Mouse (Mus musculus) subcutaneous adipose tissue, adult 2 months (tissue): Measurements from ENCODE around the gene Tmem33. TPM values are rescaled to one million over a fixed set of nuclear protein-coding genes. Genes with fewer than 3 reads are reported as not detected.

Experiments
- polyA plus RNA-seq: library from polyadenylated mRNA; depleted of rRNA; stranded (reverse); fragments of >200 nt; gene quantifications from 2 replicates; pipeline ENCODE4 v1.2.3, GENCODE M21; 2012; ENCODE audit warnings: low replicate concordance; rRNA removed

The Tmem33 gene
- 126 and 138 TPM in 2 replicates for polyA plus RNA-seq

GRCm38 (mm10) chr5:67260531-67261371 is at the start of gene Tmem33:
Gene Tmem33, plus strand, starts transcription at chr5:67260565.

GRCm38 (mm10) chr5:67306698-67307521 is 46.5 kb downstream of the Tmem33 start, which contains the start of gene Slc30a9:
Gene Slc30a9, plus strand, starts transcription at chr5:67306955.

Other genes with a start within 250 kb of the Tmem33 start
- 0.05 TPM in 1 of 2 replicates, not detected in the other for gene Phox2b, start 161.3 kb upstream of the Tmem33 start, polyA plus RNA-seq
- 26.3 and 28.3 TPM in 2 replicates for gene Slc30a9, start 46.4 kb downstream of the Tmem33 start, polyA plus RNA-seq
- 0.49 and 1.0 TPM in 2 replicates for gene Bend4, start 167.7 kb downstream of the Tmem33 start, polyA plus RNA-seq